Mouse (Mus musculus) ES-Bruce4 (cell line): ENCODE results near the gene Cdkal1.

Source experiments
- CTCF ChIP-seq: IDR thresholded peaks from one replicate; pipeline ENCODE4 v1.8.1; 2011; ENCODE audit warnings: low read depth, low read length
- EP300 ChIP-seq: IDR thresholded peaks from 2 replicates; pipeline ENCODE4 v1.6.1; 2011; ENCODE audit warnings: low read depth, low read length; ENCODE audit not compliant: insufficient read depth

- no peak for TF ChIP-seq EP300
- TF ChIP-seq CTCF: no peak
Measured at GRCm38 (mm10) chr13:29765296-29765695, 90.2 kb downstream of the Cdkal1 start.
